Mouse (Mus musculus) G1E (cell line): ENCODE measurements around the gene Tmx4.

Source experiments
- CTCF ChIP-seq: IDR thresholded peaks from 2 replicates; pipeline ENCODE4 v1.5.1; 2012; ENCODE audit warnings: low read depth, low read length, inconsistent platforms, mixed read lengths
- GATA1 ChIP-seq: IDR thresholded peaks from 2 replicates; pipeline ENCODE4 v1.6.1; 2012; ENCODE audit warnings: borderline replicate concordance, low read length, inconsistent platforms, mixed read lengths
- GATA2 ChIP-seq: IDR thresholded peaks from 2 replicates; pipeline ENCODE4 v1.6.1; 2012; ENCODE audit warnings: low read depth, low read length, inconsistent platforms, borderline replicate concordance
- POLR2AphosphoS5 ChIP-seq: IDR thresholded peaks from 2 replicates; pipeline ENCODE4 v1.6.1; 2012; ENCODE audit warnings: low read depth, low read length, inconsistent platforms; ENCODE audit not compliant: insufficient replicate concordance
- TAL1 ChIP-seq: conservative IDR thresholded peaks from 2 replicates; pipeline ENCODE4 v1.6.1; 2012; ENCODE audit warnings: low read depth, low read length, inconsistent platforms, mixed read lengths

- no peak for TF ChIP-seq CTCF
- TF ChIP-seq GATA1, result no peak
- TF ChIP-seq POLR2AphosphoS5, result no peak
- no peak for TF ChIP-seq TAL1
- TF ChIP-seq GATA2, result no peak
Observed at GRCm38 (mm10) chr2:134591081-134591694, 52.8 kb downstream of the Tmx4 start.
